Mouse (Mus musculus) lung, adult 18-20 months (tissue): ENCODE measurements around the gene Rexo1.
"Not testable (repeated sequence)": the region's sequence is repeated elsewhere in the genome, so short reads cannot be mapped to it uniquely, and the experiment has no call there.

Experiments
- DNase-seq, 2 experiments: peaks; one replicate each; pipeline ENCODE4 v3.0.0; 2022; ENCODE audit warnings: mixed read lengths in 2 of 2

The Rexo1 gene

DNA sequence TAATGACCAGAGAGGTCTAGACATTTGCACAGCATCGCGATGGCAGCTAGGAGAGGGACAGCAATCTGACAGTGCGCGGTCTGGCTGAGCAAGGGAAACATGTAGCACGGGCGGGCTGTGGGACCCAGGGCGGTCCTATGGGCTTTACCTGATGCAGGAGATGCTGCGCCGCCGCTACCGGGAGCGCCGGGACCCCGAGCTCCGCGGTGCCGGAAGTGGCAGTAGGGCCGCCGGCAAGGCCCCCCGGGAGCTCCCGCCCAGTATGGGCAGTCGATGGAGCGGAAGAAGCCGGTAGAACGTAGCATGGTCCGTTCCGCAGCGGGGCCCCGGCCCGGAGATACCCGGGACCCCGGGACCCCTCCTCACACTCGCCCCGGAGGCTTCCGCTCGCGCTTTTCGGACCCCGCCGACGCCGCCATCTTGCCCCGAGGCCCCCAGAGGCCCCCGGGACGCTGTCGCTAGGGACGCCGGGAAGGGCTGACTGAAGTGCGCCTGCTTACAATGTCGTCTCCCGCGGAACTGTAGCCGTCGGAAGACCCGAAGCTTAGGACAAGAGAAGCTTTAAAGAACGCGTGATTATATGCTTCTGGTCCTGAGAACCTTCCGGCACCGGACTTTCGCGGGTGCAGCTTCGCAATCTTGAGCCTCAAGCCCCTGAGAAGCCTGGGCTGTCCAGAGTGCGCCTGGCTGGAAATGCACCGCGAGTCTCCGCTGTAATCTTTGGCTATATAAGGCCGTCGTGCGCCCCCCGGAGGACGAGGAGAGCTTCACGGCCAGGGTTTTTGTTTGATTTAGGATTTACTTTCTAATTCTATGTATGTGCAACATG lies at the start of gene Rexo1:
Rexo1 (minus strand) TSS at position 445 of the 829 bp plus-strand sequence.
- peak; percentile 92 to 94 for DNase-seq

GRCm38 (mm10) chr10:80611024-80611423 lies 49.7 kb upstream of the Rexo1 start:
- peak; percentile 48 for DNase-seq

- DNase-seq, result no peak
Measured at GRCm38 (mm10) chr10:80610116-80610785, 48.9 kb upstream of the Rexo1 start.

DNA sequence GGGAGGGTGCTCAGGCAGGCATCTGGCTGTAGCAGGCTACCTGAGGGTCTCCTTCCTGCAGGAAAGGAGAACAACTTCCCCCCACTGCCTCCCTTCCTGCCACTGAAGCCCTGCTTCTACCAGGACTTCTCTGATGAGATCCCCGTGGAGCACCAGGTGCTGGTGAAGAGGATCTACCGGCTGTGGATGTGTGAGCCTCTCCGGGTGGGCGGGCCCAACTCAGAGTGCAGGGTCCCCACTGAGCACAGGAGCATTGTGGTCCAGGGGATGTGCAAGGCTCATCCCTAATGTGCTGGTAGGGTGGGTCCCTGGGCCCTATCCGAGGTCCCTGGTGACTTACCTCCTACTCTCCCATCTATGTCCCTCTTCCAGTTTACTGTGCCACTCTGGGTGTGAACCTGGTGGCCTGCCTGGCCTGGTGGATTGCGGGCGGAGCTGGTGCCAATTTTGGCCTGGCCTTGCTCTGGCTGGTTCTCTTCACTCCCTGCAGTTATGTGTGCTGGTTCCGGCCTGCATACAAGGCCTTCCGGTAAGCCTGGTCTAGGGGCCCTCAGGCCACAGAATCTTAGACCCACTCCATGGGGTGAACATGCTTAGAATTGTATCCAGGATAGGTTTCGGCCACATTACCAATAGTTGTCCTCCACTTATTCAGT lies 48.0 kb upstream of the Rexo1 start:
- DNase-seq, result no peak

DNA sequence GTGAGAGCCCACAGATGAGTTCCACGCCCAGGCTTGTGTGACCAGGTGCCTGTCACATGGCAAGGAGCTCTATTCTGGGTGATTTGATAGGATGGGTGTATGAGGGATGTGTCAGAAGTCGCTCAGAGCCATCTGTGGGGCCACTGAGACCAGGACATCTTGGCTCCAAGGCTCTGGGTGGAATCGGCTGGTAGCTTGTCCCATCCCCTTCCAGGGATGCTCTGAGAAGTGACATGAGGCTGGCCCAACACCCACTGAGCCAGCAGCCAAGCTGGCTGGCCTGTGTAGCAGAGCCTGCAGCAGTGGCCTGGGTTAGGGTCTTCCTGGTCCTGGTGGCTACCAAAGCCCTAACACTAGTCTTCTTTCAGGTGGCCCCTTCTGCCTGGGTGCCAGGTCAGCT lies 47.1 kb upstream of the Rexo1 start:
- DNase-seq, result no peak

DNA sequence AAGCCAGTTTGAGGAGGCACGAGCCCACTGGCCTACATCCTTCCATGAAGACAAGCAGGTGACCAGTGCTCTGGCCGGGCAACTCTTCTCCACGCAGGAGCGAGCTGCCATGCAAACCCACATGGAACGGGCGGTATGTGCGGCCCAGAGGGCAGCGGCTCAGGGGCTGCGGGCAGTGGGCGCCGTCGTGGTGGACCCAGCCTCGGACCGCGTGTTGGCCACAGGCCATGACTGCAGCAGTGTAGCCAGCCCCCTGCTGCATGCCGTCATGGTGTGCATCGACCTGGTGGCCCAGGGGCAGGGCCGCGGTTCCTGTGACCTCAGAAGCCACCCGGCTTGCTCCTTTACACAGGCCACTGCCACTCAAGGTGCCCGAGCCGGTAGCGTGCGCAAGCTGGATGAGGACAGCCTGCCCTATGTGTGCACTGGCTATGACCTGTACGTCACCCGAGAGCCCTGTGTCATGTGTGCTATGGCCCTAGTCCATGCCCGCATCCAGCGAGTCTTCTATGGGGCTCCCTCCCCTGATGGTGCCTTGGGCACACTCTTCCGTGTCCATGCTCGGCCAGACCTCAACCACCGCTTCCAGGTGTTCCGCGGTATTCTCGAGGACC lies 45.5 kb upstream of the Rexo1 start:
- DNase-seq, result no peak

GRCm38 (mm10) chr10:80606306-80606705 lies 44.9 kb upstream of the Rexo1 start:
- no peak for DNase-seq

DNA sequence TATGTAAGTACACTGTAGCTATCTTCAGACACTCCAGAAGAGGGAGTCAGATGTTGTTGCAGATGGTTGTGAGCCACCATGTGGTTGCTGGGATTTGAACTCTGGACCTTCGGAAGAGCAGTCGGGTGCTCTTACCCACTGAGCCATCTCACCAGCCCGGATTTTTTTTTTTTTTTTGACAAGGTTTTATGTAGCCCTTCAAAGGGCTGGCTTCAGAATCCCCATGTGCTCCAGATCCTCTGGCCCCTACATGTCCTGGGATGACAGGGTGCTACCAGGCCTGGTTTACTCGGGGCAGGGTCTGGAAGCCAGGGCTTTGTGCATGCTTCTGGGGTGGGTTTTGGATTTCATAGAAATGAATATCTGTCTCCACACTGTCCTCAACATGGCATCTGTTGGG lies 44.4 kb upstream of the Rexo1 start, which contains the start of gene Gm49322:
Gm49322 (plus strand) TSS at position 301 of the 400 bp plus-strand sequence.
- DNase-seq, result not testable (repeated sequence)

- no peak for DNase-seq
Measured at GRCm38 (mm10) chr10:80604988-80605387, 43.6 kb upstream of the Rexo1 start.

GRCm38 (mm10) chr10:80604001-80604509 lies 42.7 kb upstream of the Rexo1 start:
- no peak for DNase-seq

- no peak for DNase-seq
Measured at GRCm38 (mm10) chr10:80603364-80603763, 42.0 kb upstream of the Rexo1 start.

GRCm38 (mm10) chr10:80602698-80603325 lies 41.5 kb upstream of the Rexo1 start, which contains the start of the genes Scamp4 and Adat3:
Scamp4 (plus strand) TSS chr10:80602872.
Adat3 (plus strand) TSS chr10:80602880.
- peak; percentile 94 to 95 for DNase-seq

GRCm38 (mm10) chr10:80596318-80596717 lies 35.0 kb upstream of the Rexo1 start:
- DNase-seq, result no peak

DNA sequence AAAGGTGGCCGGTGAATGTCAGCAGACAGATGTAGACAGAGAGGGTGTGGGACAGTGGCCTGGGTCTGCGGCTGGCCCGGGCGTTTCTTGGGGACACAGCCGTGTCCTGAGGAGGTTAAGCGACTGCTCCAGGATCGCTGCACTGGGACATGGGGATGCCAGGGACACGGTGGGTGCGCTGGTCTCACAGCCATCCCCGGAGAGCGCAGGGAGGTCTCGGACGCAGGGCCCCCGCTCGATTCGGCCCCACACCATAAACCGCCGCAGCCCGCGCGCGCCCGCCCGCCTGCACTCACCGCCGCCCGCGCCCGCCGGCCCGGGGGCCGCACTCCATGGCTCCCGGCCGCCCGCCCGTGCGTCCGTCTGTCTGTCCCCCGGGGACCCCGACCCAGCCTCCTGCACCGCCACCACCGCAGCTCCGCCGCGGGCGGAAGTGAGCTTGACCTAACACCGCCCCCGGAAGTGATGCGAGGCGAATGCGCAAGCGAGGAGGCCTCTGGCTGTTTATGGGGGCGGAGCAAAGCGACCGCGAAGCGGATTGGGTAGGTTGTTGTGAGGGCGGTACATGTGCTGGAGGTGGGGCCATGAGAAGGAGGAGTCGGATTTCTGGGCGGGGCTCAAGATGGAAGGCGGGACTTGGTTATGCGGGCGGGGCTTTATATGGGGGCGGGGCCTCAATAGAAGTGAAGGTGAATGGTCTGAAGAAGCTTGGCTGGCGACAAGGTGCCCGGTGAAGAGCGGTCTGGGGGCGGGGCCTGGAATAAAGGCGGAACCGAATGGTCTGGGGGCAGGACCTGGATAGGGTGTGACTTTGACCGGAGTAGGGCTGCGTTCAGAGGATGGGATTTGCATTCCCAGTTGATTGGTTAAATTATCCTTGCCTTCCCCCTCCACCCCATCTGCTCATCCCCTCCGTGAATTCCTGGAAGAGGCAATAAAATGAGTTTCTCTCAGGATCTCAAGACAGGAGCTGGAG lies 28.8 kb upstream of the Rexo1 start, which contains the start of gene Abhd17a:
Abhd17a (minus strand) TSS at position 463 of the 976 bp plus-strand sequence.
- DNase-seq, result peak; percentile 95 to 98

GRCm38 (mm10) chr10:80589127-80589878 lies 27.9 kb upstream of the Rexo1 start:
- no peak for DNase-seq

DNA sequence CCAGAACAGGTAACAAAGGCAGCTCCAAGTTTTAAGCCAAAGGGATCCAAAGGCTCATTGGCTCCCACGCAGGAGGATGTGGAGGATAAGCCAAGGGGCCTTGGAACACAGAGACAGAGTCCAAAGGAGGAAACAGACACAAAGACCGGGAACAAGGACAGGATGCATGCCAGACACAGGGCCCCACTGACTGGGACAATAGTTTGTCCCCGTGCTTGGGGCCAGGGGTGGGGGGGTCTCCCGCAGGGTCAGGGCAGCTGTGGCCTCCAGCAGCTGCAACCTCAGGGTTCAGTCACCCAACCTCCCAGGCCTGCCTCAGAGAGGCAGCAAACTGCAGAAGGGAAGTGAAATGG lies 25.9 kb upstream of the Rexo1 start:
- peak; percentile 38 to 61 for DNase-seq

- DNase-seq, result no peak
Measured at GRCm38 (mm10) chr10:80586407-80587304, 25.3 kb upstream of the Rexo1 start.

GRCm38 (mm10) chr10:80585581-80585980 lies 24.2 kb upstream of the Rexo1 start:
- no peak for DNase-seq
